Mouse (Mus musculus) liver, embryonic 13.5 days (tissue): Measurements from ENCODE around the gene Coro1b. TPM values are rescaled to one million over a fixed set of nuclear protein-coding genes. Genes with fewer than 3 reads are reported as not detected.

ENCODE experiments used
- ATAC-seq: fragments of 200-750 bp; cut with Nextera tagmentation; 2 replicates; pipeline ENCODE4 v1.8.0; 2017; ENCODE audit warnings: low read depth, mild to moderate bottlenecking, moderate number of reproducible peaks, moderate library complexity
- DNase-seq: peaks from one replicate; pipeline ENCODE4 v3.0.0; 2022
- H3K27ac ChIP-seq: fragments of 300-500 bp; sonication (generic); 2 replicates; pipeline ENCODE4 v1.5.1; 2015; ENCODE audit warnings: moderate library complexity, mild to moderate bottlenecking, inconsistent platforms
- H3K27me3 ChIP-seq: fragments of 300-500 bp; sonication (generic); 2 replicates; pipeline ENCODE4 v1.6.1; 2015; ENCODE audit warnings: mild to moderate bottlenecking, inconsistent platforms
- H3K36me3 ChIP-seq: fragments of 300-500 bp; sonication (generic); 2 replicates; pipeline ENCODE4 v1.6.1; 2015; ENCODE audit warnings: mild to moderate bottlenecking, inconsistent platforms
- H3K4me1 ChIP-seq: fragments of 300-500 bp; sonication (generic); replicated peaks from 2 replicates; pipeline ENCODE4 v1.6.1; 2015; ENCODE audit warnings: inconsistent platforms
- H3K4me2 ChIP-seq: fragments of 300-500 bp; sonication (generic); 2 replicates; pipeline ENCODE4 v1.6.1; 2015; ENCODE audit warnings: inconsistent platforms, mild to moderate bottlenecking, moderate library complexity
- H3K4me3 ChIP-seq: fragments of 300-500 bp; sonication (generic); replicated peaks from 2 replicates; pipeline ENCODE4 v1.5.1; 2015; ENCODE audit warnings: mild to moderate bottlenecking, inconsistent platforms
- H3K9ac ChIP-seq: fragments of 300-500 bp; sonication (generic); 2 replicates; pipeline ENCODE4 v1.6.1; 2015; ENCODE audit warnings: mild to moderate bottlenecking, inconsistent platforms
- H3K9me3 ChIP-seq: fragments of 300-500 bp; sonication (generic); replicated peaks from 2 replicates; pipeline ENCODE4 v1.6.1; 2016; ENCODE audit warnings: inconsistent platforms
- WGBS: fragments of 180-500 bp; shearing (Covaris S2); methylation state at CpG from one replicate; pipeline ENCODE4 v1.1.7; 2015; ENCODE audit not compliant: insufficient replicate concordance; 5-methylcytosine and 5-hydroxymethylcytosine counted together
- polyA plus RNA-seq: library from polyadenylated mRNA; unstranded; fragments of >200 nt; fragmentation: Nextera tagmentation; extraction: Ambion mirVana; gene quantifications from 2 replicates; pipeline ENCODE4 v1.2.1, GENCODE M21; 2015

The Coro1b gene
- polyA plus RNA-seq, 1 experiment from 2014 or later: 72.6 TPM

- Histone ChIP-seq H3K4me3 (no peak within 1 kb of the TSS), H3K27me3 (peaks cover 12% of the 10 kb centered on the region; the same call in 1 of the 2 replicates), H3K27ac (no peak within 1 kb of the TSS), H3K36me3 (no peaks in the 10 kb centered on the region), H3K4me2 (peak within 1 kb of the TSS; percentile 46), H3K9me3 (no peaks in the 10 kb centered on the region), H3K9ac (0 out of 2 replicates have a peak within 1 kb of the TSS, but pooled peaks have one; percentile 4), H3K4me1 (peaks cover 24% of the 10 kb centered on the region)
- whole genome bisulfite sequencing: 26% methylated on average over 11 of the region's 11 CpGs
- ATAC-seq (peak; percentile 32; the same call in 1 of the 2 replicates), DNase-seq (no peak)
Measured at GRCm38 (mm10) chr19:4175368-4175947, 27.0 kb downstream of the Coro1b start, which contains the start of gene Carns1. Carns1 (minus strand) TSS chr19:4175479.

DNA sequence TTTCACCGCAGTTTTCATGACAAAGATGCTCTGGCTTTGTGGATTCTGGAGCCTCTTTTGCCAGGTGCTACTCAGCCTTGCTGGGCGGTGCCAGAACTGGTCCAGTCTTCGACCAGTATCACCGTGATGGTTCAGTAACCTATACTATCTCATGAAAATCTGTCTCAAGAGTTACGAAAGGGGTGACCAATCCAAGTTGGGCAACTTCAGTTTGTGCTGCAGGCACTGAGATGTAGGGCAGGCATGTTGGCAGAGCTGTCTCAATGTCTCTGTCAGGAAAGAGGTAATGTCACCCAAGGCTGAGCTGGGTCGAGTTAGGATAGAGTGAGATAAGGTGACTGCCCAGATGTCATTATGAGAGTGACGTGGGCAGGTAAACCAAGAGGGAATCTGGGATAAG is 32.0 kb downstream of the Coro1b start:
- Histone ChIP-seq H3K9ac (no peak overlapping the region), H3K4me3 (no peak overlapping the region), H3K4me2 (no peak overlapping the region), H3K4me1 (peaks cover 19% of the 10 kb centered on the region), H3K27me3 (0 out of 2 replicates have a peak, but pooled peaks cover 7% of the 10 kb centered on the region), H3K36me3 (no peaks in the 10 kb centered on the region), H3K27ac (no peak overlapping the region), H3K9me3 (no peaks in the 10 kb centered on the region)
- ATAC-seq: no peak
- DNase-seq: no peak
- 67% methylated on average over 7 of the region's 7 CpGs for WGBS

DNA sequence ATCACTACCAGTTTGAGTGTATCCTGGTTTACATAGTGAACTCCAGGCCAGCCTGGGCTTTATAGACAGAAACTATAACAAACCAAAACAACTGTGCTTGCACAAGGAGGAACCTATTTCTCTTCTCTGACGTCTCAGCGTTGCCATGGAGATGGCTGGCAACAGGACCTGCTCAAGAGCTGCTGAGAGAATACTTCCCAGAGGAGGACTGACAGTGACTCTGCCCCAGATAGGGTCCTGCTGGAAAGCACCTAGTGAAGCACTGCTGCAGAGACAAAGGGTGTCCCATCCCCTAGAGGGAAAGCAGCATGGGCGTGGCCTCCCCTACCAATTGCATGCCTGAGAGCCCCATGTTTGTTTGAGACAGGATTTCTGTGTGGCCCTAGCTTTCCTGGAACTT is 33.5 kb downstream of the Coro1b start:
- WGBS: 42% methylated on average over 3 of the region's 3 CpGs
- Histone ChIP-seq H3K4me2 (no peak overlapping the region), H3K9me3 (no peaks in the 10 kb centered on the region), H3K27me3 (no peaks in the 10 kb centered on the region), H3K4me1 (peaks cover 22% of the 10 kb centered on the region), H3K36me3 (no peaks in the 10 kb centered on the region), H3K27ac (no peak overlapping the region), H3K4me3 (no peak overlapping the region), H3K9ac (no peak overlapping the region)
- ATAC-seq (no peak), DNase-seq (no peak)

DNA sequence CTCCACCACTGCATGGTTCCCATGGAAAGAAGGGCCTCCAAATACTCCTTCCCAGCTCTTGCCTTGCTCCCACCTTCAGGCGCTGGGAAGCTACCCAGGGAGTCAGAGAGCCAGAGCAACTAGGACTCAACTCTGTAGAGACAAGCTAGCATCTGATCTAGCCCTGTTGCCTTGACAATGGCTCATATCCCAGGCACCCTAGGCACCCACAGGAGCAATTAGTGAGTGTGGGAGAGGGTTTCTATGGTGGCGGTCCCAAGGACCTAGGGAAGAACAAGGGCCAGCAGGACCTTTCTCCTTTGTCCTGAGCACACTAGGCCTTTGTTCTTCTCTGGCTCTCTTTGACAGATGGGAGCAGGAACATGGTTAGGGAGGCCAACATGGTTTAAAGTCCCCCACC is 35.3 kb downstream of the Coro1b start:
- Histone ChIP-seq H3K9me3 (no peaks in the 10 kb centered on the region), H3K4me1 (peaks cover 22% of the 10 kb centered on the region), H3K4me3 (no peak overlapping the region), H3K36me3 (no peaks in the 10 kb centered on the region), H3K9ac (no peak overlapping the region), H3K4me2 (no peak overlapping the region), H3K27me3 (no peaks in the 10 kb centered on the region), H3K27ac (no peak overlapping the region)
- WGBS: 63% methylated on average over 2 of the region's 2 CpGs
- ATAC-seq (no peak), DNase-seq (no peak)

DNA sequence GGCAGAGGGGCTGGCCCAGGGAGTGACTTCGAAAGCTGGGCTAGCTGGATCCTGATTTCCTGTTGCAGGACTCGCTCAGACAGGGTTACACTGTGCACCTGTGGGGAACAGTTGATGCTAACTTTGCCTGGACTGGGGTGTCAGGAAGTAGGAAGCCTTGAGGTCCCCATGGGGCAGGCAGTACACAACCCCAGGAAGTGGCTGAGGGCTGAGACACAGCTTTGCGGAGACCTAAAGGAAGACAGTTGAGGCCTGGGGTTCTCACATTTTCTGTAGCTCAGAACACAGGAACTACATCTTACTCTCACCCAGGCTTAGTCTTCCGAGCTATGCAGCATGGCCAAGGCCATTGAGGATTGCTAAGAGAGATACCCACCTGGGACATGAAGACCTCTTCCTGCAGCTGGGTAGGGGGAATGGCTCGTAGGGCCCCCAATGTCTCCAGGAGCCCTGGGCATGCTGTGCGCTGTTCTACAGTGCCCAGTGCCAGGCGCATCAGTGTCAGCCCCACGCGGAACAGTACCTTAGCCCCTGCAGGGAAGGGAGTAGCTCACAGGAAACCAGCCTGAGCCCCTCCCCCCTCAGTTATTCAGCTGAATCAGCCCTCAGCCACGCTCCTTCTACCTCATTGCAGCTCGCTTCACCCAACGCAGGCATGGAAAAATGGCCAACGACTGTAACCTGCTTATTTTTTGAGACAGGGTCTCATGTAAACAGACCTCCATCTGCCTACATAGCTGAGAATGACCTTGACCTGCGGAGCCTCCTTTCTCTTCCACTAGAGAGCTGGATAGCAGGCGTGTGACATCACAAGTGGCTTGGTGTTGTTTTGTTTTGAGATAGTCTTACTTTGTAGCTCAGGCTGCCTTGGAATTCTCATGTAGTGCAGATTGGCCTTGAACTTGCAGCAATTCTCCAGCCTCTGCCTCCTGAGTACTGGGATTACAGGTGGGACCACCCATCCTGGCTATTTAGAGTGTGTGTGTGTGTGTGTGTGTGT is 36.9 kb downstream of the Coro1b start:
- DNase-seq: no peak
- Histone ChIP-seq H3K4me1 (peaks cover 25% of the 10 kb centered on the region), H3K4me3 (no peak overlapping the region), H3K27ac (peak overlapping the region; percentile 68), H3K27me3 (no peaks in the 10 kb centered on the region), H3K4me2 (peak overlapping the region; percentile 28; the same call in 1 of the 2 replicates), H3K9me3 (no peaks in the 10 kb centered on the region), H3K9ac (no peak overlapping the region), H3K36me3 (no peaks in the 10 kb centered on the region)
- WGBS: 28% methylated on average over 15 of the region's 15 CpGs
- ATAC-seq: peak; percentile 46

- ATAC-seq (no peak), DNase-seq (no peak)
- H3K9me3 ChIP-seq: no peaks in the 10 kb centered on the region
- H3K4me2 ChIP-seq: no peak overlapping the region
- H3K4me1 ChIP-seq: peaks cover 35% of the 10 kb centered on the region
- H3K27ac ChIP-seq: no peak overlapping the region
- H3K36me3 ChIP-seq: no peaks in the 10 kb centered on the region
- WGBS: 72% methylated on average over 3 of the region's 3 CpGs
- no peak overlapping the region for H3K9ac ChIP-seq
- H3K27me3 ChIP-seq: no peaks in the 10 kb centered on the region
- H3K4me3 ChIP-seq: no peak overlapping the region
Measured at GRCm38 (mm10) chr19:4187303-4187702, 38.9 kb downstream of the Coro1b start.

- Histone ChIP-seq H3K36me3 (peaks cover 12% of the 10 kb centered on the region), H3K4me1 (peaks cover 53% of the 10 kb centered on the region), H3K9ac (no peak overlapping the region), H3K4me2 (no peak overlapping the region), H3K27ac (no peak overlapping the region), H3K9me3 (no peaks in the 10 kb centered on the region), H3K4me3 (no peak overlapping the region), H3K27me3 (no peaks in the 10 kb centered on the region)
- 86% methylated on average over 12 of the region's 12 CpGs for WGBS
- DNase-seq (no peak), ATAC-seq (no peak)
Measured at GRCm38 (mm10) chr19:4189051-4189620, 40.7 kb downstream of the Coro1b start.

- no peak for ATAC-seq
- WGBS: 26% methylated on average over 4 of the region's 4 CpGs
Measured at GRCm38 (mm10) chr19:4190831-4191334, 42.5 kb downstream of the Coro1b start, which contains the start of gene Tbc1d10c. Tbc1d10c (minus strand) TSS chr19:4191284.

GRCm38 (mm10) chr19:4191528-4192250 is 43.3 kb downstream of the Coro1b start, which contains the start of gene Ppp1ca:
Ppp1ca (plus strand) TSS chr19:4192065.
- H3K9ac ChIP-seq: peak within 1 kb of the TSS; percentile 97
- ATAC-seq: peak; percentile 93
- H3K36me3 ChIP-seq: peaks cover 37% of the 10 kb centered on the region
- DNase-seq: peak; percentile 95
- H3K4me2 ChIP-seq: peak within 1 kb of the TSS; percentile 90
- peak within 1 kb of the TSS; percentile 93 for H3K4me3 ChIP-seq
- H3K27me3 ChIP-seq: no peaks in the 10 kb centered on the region
- peak within 1 kb of the TSS; percentile 91 for H3K27ac ChIP-seq
- WGBS: 3% methylated on average over 38 of the region's 47 CpGs
- peaks cover 60% of the 10 kb centered on the region for H3K4me1 ChIP-seq
- no peaks in the 10 kb centered on the region for H3K9me3 ChIP-seq

More at GRCm38 (mm10) chr19:4190831-4191334, 42.5 kb downstream of the Coro1b start, which contains the start of gene Tbc1d10c:
- Histone ChIP-seq H3K36me3 (peaks cover 29% of the 10 kb centered on the region), H3K4me3 (peak within 1 kb of the TSS; percentile 93), H3K4me1 (peaks cover 56% of the 10 kb centered on the region), H3K9me3 (no peaks in the 10 kb centered on the region), H3K9ac (peak within 1 kb of the TSS; percentile 97), H3K27ac (peak within 1 kb of the TSS; percentile 91), H3K4me2 (peak within 1 kb of the TSS; percentile 90), H3K27me3 (no peaks in the 10 kb centered on the region)
- DNase-seq: no peak

DNA sequence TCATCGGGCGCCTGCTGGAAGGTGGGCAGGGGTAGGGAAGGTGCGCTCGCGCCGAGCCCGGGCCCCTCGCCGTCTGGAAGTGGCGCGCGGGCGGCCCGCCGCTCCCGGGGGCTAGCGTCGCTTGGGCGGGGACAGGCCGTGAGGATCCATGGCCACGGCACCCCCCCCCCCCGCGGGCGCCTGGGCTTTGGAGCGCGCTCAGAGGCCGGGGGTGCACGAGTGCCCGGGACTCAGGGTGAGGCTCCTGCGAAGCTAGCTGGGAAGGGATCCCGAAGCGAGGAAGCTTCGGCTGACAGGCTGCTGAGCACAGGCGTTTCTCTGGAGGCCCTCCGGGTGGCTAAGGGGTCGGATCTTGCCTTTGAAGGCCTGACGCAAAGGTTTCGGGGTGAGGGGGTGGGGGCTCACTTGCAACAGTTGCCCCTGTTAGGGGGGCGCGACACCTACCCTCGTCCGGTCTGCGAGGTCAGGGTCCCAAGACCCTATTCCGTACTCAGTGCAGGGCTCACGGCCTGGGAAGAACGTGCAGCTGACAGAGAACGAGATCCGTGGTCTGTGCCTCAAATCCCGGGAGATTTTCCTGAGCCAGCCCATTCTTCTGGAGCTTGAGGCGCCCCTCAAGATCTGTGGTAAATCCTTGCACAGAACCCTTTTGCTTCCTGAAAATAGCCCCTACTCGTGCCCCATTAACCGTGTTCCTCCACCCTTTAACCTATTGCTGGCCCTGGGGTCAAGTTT is 44.0 kb downstream of the Coro1b start:
- Histone ChIP-seq H3K4me2 (peak overlapping the region; percentile 90), H3K27me3 (no peaks in the 10 kb centered on the region), H3K9me3 (no peaks in the 10 kb centered on the region), H3K27ac (peak overlapping the region; percentile 91), H3K4me1 (peaks cover 68% of the 10 kb centered on the region), H3K4me3 (peak overlapping the region; percentile 93), H3K36me3 (peaks cover 45% of the 10 kb centered on the region), H3K9ac (peak overlapping the region; percentile 97)
- DNase-seq (no peak), ATAC-seq (peak; percentile 62)
- WGBS: under 1% methylated on average over 51 of the region's 52 CpGs
